Mouse (Mus musculus): Measurements from ENCODE around the gene Nabp2. TPM values are rescaled to one million over a fixed set of nuclear protein-coding genes. Genes with fewer than 3 reads are reported as not detected.

Nabp2 gene
- total RNA-seq, 2 experiments from 2014 or later, result 91.6 to 92.0 TPM

DNA sequence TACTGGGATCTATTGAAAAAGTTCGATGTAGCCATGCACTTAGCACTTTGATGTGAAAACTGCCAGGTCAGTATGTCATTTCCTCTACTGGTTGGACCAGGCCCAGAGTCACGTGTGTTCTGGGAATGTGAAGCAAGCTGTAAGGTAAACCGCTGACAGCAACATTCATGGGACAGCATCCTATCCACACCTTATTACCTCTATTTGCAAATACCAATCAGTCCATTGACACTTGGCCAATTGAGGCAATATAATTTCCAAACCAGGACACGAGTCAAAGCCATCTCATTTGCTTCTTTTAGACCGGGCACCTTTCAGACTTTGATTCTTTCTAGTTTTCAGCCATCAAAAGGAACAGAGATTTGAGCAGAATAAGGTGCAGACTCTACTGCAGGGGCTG, 17.8 kb upstream of the Nabp2 start:
- DNase-seq, result no peak

- no peak for DNase-seq
Observed at GRCm38 (mm10) chr10:128425260-128425659, 14.0 kb upstream of the Nabp2 start.

DNA sequence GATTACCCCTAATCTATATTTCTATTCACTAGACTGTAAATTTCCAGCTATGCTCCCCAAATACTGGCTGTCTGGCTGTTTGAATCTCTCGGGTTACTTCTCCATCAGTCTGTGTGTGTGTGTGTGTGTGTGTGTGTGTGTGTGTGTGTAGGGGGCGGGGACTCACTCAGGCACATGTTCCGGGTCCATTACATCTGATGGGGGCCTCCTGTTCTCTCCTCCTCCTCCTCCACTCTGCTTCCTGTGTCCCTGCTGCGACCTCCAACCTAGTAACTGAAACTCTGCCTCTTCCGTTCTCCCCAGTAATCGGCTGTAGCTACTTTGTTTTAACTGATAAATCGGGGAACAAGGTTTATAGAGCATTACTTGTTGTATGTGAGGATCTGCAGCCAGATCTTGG, 13.3 kb upstream of the Nabp2 start:
- DNase-seq, result no peak

- DNase-seq, result no peak
Observed at GRCm38 (mm10) chr10:128422426-128422825, 11.1 kb upstream of the Nabp2 start.

DNA sequence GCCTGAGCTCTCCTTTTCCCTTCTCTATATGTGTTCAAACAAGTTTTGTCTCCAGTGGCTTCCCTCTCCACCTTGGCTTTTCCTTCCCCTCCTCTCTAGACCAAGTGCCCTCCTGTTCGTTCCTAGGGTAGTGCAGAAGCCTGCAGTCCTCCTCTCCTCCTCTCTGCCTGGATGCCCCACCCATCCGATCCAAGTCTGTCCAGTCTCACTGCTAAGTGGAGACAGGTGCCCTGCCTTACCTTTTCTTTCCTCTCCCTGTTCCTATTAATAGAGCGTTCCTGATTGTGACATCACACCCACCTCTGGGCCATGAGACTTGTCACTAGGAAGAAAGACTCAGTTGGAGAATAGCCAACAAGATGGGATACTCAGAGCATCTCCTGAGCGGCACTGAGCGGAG, 3.6 kb upstream of the Nabp2 start:
- DNase-seq, result no peak

DNA sequence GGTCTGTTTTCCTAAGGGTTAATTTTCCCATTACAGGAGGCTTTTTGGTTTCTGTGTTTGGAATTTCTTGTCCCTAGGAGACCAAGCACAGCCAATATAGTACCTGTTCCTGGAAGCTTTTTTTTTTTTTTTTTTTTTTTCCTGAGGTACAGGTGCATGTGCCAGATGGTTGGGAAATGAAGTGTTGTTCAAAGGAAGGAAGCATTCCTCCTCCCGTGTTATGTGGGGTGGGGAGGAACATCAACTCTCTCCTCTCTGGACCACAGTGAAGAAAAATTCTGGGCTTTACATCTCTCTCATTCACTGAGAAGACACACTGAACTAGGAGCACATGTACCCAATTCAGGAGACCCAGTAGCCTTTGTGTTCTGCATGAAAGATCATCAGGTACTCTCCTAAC, 1.8 kb upstream of the Nabp2 start:
- no peak for DNase-seq

DNA sequence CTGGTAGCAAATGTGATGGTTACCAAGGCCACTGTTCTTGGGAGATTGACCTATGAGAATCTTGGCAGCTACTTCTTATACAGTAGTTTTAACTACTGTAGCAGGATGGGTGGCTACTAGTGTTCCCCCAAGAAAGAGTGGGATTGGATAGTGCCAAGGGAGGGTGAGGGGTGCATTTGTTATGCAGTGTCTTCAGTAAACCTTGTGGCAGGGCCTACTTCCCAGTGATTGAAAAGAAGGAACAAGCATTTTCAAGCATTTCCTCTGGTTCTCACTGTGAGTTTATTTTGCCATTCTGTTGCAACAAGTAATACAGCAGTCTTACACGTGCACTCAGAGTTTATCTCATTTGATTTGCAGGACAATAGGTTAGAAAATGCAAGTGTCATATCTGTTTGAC, 1.3 kb upstream of the Nabp2 start:
- no peak for DNase-seq

GRCm38 (mm10) chr10:128412055-128412381, 726 bp upstream of the Nabp2 start:
- DNase-seq, result no peak

DNA sequence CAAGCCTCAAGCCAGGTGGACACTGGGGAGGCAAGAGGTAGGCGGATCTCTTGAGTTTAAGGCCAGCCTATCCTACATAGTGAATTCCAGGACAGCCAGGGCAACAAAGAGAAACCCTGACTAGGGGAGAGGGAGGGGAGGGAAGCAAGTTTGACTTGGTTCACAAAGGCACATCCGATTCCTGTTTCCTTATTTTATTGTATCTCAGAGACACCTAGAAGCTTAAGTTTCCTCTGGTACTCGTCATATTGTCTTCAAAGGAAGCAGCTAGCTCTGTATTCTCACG, 789 bp downstream of the Nabp2 start:
- no peak for DNase-seq

- DNase-seq, result peak; percentile 96 to 97
Observed at GRCm38 (mm10) chr10:128409692-128410559, 1.4 kb downstream of the Nabp2 start.

GRCm38 (mm10) chr10:128408591-128409535, 2.4 kb downstream of the Nabp2 start:
- peak in 1 of 2 experiments; percentile 58 for DNase-seq

DNA sequence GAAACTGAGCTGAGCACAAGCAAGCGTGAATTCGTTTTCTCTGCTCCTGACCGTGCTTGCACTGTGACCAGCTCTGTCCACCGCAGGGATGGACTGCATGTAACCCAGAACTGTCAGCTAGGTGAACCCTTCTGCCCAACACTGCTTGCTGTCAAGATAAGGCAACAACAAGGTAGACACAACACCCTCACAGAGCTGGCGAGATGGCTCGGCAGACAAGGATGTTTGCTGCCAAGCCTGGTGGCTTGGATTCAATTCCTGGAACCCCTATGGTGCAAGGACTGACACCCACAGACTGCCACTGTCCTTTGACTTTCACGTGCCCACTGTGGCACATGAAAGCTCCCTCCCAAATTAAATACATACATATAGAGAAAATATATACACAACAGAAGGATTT, 7.4 kb downstream of the Nabp2 start:
- DNase-seq, result no peak

- DNase-seq, result no peak
Observed at GRCm38 (mm10) chr10:128401638-128402037, 9.7 kb downstream of the Nabp2 start.

GRCm38 (mm10) chr10:128401056-128401455, 10.2 kb downstream of the Nabp2 start, which contains the start of gene Slc39a5:
Gene Slc39a5 (minus strand): TSS chr10:128401229.
- no peak for DNase-seq

- no peak for DNase-seq
Observed at GRCm38 (mm10) chr10:128400338-128400737, 11.0 kb downstream of the Nabp2 start.

- no peak for DNase-seq
Observed at GRCm38 (mm10) chr10:128397466-128397865, 13.8 kb downstream of the Nabp2 start.

DNA sequence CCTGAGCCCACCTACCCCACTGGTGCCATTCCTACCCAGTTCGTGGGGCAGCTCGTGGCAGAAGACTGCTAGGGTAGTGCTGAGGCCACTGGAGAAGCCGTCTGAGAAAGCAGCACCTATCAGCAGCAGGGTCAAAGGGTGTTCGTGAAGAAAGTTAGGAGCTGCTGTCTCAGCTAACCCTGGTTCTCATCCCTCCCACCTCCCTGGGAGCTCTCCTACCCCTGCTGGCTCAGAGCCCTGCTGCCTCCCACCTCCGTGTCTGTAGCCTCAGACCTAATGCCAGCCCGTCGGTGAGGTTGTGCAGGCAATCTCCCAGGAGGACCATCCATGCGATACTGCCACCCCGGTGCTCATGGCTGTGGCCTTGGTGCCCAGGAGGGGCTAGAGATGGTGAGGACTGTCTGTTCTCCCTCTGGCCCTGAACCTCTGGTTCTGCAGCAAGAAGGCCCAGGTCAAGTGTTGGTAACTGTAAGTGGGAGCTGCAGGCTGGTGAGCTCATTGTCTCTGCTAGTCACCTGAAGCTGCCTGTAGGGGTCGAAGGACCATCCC, 14.5 kb downstream of the Nabp2 start:
- DNase-seq, result no peak

GRCm38 (mm10) chr10:128396017-128396673, 15.1 kb downstream of the Nabp2 start:
- DNase-seq, result no peak

GRCm38 (mm10) chr10:128391850-128392249, 19.4 kb downstream of the Nabp2 start:
- no peak for DNase-seq

GRCm38 (mm10) chr10:128390366-128390765, 20.9 kb downstream of the Nabp2 start:
- DNase-seq, result no peak

GRCm38 (mm10) chr10:128389570-128389969, 21.7 kb downstream of the Nabp2 start:
- DNase-seq, result no peak

GRCm38 (mm10) chr10:128388941-128389340, 22.4 kb downstream of the Nabp2 start:
- DNase-seq, result no peak

- no peak for DNase-seq
Observed at GRCm38 (mm10) chr10:128385902-128386301, 25.4 kb downstream of the Nabp2 start.

All from layer of hippocampus, postnatal 36 days (tissue).